Mouse (Mus musculus): ENCODE data around the gene Ndufc2.

The Ndufc2 gene

GRCm38 (mm10) chr7:97387561-97388147, 12.1 kb upstream of the Ndufc2 start:
- no peak for DNase-seq

GRCm38 (mm10) chr7:97388541-97388940, 11.3 kb upstream of the Ndufc2 start:
- DNase-seq, result no peak

DNA sequence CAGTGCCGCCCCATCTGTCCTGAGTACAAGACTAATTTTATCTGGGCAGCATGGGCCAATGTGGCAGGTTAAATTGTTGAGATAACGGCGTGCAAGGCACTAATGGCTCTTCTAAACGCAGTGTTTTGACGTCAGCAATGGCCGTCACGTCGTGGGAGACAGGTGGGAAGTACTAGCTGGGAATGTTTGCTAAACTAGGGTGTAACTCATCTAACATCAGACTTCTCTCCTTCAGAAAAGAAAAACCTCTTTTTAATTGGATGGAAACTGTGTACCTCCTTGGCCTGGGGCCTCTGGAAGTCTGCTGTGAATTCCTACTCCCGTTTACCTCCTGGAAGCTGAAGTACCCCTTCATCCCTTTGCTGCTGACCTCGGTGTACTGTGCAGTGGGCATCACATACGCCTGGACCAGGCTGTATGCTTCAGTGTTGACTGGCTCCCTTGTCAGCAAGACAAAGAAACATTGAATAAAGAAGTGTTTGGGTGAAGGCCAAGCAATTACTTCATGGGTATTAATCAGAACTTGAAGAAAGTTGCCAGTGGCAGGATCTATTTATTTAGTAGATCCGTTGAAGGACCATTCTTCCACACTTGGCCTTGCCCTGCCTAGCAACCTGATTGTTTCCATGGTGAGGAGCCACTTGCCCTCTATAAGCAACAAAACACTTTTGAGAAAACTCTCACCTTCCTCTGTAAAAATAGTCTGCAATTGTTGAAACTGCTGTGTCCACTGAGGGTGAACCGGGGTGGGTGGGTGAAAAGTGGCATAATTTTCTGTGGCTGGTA, 8.3 kb upstream of the Ndufc2 start:
- no peak for DNase-seq

DNA sequence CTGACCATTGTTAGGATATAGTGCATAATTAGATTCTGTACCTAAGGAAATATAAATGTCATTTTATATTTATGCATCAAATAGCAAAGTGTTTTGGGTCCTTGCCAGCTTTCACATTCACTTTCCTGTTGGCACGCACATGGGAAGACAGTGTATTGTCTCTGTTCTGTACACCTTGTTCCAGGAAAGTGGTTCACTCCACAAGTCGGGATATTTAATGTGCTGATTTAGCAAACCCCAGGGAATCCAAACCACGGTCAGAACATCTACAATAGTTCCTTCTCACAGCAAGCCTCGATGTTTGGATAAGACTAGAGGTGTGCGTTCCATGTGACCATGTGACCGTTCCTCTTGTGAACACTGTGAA, 7.7 kb upstream of the Ndufc2 start:
- DNase-seq, result no peak

DNA sequence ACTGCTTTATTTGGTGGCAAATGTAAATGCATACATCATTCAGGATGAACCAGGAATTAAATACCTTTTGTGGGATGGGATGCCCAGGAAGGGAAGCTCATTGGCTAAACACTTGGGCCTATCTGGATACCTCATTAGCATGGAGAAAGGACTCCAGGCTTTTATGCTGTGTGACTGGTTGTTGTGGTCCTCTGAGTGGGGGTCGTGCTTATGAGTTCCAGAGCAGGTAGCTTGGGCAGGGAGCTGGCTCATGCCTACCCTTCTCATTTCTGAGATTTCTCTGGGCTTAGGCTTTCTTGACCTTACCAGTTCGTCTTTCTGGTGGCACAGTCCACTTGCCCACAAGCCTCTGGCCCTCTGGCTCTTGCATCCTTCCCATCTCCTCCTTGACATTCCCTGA, 5.4 kb upstream of the Ndufc2 start:
- no peak for DNase-seq

DNA sequence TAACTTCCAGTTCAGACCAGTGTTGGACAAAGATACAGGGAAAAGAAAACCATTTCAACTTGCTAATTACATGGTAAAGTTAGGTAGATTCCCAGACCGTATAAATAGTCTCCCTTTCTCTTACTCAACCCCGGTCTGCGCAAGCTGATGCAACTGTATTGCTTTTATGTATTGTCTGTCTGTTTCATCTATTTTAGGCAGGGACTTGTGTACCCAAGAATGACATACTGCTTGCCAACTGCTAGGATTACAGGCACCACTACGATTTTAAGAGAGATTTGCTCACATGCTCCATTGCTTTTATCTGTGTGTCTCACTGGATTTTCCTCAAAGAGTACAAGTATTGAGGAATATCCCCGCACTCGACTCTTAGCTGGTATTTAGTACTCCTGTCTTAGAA, 860 bp upstream of the Ndufc2 start:
- DNase-seq, result no peak

DNA sequence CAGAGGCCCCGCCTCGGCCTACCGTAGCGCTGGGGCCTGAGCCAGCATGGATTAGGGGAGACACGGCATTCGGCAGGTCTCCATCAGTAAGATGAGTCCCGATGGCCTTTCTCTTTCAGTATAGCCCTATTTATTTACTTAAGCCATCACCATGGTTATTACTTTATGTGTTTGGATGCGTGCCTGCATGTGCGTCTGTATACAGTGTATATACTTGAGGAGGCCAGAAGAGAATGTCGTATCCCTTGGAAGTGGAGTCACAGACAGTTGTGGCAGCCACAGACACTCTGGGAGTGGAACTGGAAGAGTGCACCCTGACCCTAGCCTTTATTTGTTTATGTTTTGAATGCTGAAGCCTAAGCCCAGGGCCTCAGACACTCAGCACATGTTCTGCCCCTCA, 7.3 kb downstream of the Ndufc2 start:
- DNase-seq, result no peak

- no peak for DNase-seq
Measured at GRCm38 (mm10) chr7:97411106-97411505, 11.3 kb downstream of the Ndufc2 start.

DNA sequence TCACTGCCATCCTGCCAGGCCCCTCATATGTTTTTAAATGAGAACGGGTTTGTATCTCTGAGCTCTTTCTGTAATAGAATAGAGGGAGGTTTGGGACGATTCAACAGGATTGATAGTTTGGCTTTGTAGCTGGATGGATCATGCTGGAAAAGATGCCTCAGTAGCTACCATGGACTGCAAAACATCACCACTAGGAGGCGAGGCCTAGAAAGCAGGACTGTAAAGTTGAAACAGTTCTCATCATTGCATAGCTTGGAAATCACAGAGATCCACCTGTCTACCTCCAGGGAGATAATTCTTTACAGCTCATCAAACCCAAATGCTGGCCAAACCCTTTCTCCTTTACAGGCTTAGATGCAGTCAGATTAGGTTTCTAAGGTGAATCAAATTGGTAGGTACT, 11.8 kb downstream of the Ndufc2 start:
- no peak for DNase-seq

- no peak for DNase-seq
Measured at GRCm38 (mm10) chr7:97413981-97414380, 14.2 kb downstream of the Ndufc2 start.

DNA sequence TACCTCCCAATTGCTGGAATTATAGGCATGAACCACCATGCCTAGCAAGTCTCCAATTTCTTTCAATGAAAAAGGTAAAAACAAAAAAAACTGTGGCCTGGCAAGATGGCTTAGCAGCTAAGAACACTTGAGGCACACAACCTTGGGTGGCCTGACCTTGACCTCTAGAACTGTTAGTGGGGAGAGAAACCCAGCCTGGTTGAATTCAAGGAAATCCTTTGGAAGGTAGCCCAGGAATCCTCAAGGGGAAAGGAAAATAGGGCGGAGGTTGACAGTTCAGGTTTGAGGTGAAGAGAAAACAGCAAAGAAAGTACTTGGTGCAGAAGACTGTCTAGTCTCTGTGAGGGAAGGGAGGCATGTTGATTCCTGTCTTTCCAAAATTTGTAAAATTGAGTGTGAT, 14.6 kb downstream of the Ndufc2 start:
- DNase-seq, result no peak

GRCm38 (mm10) chr7:97414915-97415687, 15.3 kb downstream of the Ndufc2 start:
- no peak for DNase-seq

- no peak for DNase-seq
Measured at GRCm38 (mm10) chr7:97416473-97416872, 16.7 kb downstream of the Ndufc2 start.

GRCm38 (mm10) chr7:97416906-97417777, 17.3 kb downstream of the Ndufc2 start, which contains the start of gene Thrsp:
Gene Thrsp (minus strand): TSS chr7:97417730.
- DNase-seq, result no peak

- no peak for DNase-seq
Measured at GRCm38 (mm10) chr7:97418717-97419116, 18.9 kb downstream of the Ndufc2 start.

DNA sequence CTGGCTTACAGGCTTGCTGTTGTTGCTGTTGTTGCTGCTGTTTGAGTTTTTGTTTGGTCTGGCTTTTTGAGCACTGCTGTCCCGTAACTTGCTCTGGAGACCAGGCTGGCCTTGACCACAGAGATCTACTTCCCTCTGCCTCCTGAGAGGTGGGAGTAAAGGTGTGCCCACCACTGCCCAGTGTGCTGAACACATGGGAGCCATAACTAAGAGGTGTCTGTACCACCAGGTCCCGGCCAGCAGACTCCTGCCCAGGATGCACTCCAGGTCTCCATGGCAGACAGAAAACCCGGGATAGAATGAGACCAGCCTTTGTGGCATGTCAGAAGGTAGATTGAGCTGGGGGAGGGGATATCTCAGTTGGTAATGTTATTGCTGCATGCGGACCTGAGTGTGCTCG, 19.4 kb downstream of the Ndufc2 start:
- no peak for DNase-seq

GRCm38 (mm10) chr7:97420406-97420805, 20.6 kb downstream of the Ndufc2 start:
- DNase-seq, result no peak

GRCm38 (mm10) chr7:97420958-97421651, 21.3 kb downstream of the Ndufc2 start:
- no peak for DNase-seq

DNA sequence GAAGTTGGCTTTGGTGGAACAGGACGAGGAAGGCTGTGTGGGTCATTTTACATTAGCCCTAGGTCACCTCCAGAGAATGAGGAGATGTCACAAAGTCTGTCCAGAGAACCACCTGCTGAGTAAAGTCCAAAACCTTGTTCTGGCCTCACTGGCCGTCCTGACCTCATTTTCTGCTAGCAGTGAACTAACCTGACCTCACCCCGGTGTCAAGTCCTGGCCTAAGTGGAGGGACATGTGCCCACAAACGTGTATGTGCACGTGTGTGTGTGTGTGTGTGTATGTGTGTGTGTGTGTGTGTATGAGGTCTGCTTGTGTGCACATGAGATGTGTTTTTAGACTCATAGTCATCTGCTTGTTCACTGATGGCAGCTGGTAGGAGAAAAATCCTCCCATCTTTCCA, 24.0 kb downstream of the Ndufc2 start:
- no peak for DNase-seq

DNA sequence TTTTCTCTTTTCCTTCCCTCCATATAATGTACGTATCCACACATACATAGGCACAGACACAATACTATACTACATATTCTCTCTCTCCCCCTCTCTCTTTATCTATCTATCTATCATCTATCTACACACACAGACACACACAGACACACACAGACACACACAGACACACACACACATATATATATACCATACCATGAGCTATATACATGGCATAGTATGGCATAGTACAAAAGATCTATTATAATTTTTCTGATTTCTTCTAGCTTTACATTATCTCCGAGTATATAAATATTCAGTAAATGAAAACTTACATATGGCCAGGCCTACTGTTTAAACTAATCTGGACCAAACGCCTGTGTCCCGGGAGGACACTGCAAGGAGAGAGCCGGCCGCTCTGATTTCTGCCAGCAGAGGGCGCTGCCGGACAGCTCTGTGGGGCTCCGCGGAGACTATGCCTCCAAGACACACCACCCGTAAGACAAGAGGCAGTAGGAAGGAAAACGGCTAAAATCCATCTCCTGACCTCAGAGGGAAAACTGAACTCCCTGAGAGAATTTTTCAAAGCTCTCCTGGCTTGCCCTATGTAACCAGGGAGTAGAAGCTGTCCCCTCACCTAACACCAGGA, 24.9 kb downstream of the Ndufc2 start:
- DNase-seq, result peak; percentile 89

DNA sequence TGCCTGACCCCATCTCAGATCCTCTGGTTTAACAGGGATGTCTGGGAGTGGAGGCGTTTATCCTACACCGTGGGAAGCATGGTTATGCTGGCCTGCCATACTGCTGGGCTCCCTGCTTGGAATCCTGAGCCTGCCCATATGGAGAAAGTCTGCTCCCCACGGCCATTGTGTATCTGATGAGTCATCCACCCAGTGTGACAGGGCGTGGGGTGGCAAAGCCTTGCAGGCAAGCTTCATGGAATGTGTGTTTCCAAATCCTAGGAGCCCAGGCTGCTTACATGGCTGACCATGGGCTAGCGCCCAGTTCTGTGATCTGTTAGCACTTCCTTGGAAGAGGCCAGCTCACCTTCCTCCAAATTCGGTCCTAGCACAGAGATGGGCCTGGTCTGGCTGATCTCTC, 26.8 kb downstream of the Ndufc2 start:
- no peak for DNase-seq

GRCm38 (mm10) chr7:97427296-97427695, 27.5 kb downstream of the Ndufc2 start:
- DNase-seq, result no peak

All from embryo, embryonic 11 days (tissue).